In the genomic region with DNA sequence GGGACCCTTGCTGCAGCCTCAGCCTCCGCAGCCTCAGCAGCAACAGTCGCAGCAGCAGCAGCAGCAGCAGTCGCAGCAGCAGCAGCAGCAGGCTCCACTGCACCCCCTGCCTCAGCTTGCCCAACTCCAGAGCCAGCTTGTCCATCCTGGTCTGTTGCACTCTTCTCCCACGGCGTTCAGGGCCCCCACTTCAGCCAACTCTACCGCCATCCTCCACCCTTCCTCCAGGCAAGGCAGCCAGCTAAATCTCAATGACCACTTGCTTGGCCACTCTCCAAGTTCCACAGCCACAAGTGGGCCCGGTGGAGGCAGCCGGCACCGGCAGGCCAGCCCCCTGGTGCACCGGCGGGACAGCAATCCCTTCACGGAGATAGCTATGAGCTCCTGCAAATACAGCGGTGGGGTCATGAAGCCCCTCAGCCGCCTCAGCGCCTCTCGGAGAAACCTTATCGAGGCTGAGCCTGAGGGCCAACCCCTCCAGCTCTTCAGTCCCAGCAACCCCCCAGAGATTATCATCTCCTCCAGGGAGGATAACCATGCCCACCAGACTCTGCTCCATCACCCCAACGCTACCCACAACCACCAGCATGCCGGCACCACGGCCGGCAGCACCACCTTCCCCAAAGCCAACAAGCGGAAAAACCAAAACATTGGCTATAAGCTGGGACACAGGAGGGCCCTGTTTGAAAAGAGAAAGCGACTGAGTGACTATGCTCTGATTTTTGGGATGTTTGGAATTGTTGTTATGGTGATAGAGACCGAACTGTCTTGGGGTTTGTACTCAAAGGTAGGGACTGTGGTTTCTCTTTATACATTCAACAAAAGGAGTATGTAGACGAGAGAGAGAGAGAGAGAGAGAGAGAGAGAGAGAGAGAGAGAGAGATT, we compare ENCODE assay signal across 8 mouse cellular contexts. TPM values are rescaled to one million over a fixed set of nuclear protein-coding genes. Genes with fewer than 3 reads are reported as not detected.
DNase-seq lines count a peak whose midpoint lies in the region; ATAC-seq and TF ChIP-seq lines count a peak whose summit lies in the region.

No protein-coding gene starts in this region.

- H3K4me2 ChIP-seq in intestine, embryonic 16.5 days (ENCODE audit: low read depth, low read length), result peak overlapping the region; percentile 93
- H3K4me2 ChIP-seq in limb, embryonic 14.5 days (replicated peaks; ENCODE audit: low read depth, low read length, severe bottlenecking), result peak overlapping the region; percentile 97
- peak overlapping the region; percentile 95 for H3K4me2 ChIP-seq in midbrain, postnatal 0 days (ENCODE audit: low read depth, low read length, poor library complexity, severe bottlenecking)

- no peak for TF ChIP-seq CTCF in E14TG2a.4 (conservative IDR thresholded peaks at IDR 0.05; ENCODE audit: low read length)
- TF ChIP-seq CTCF in midbrain, postnatal 0 days (IDR thresholded peaks at IDR 0.05), result peak; percentile 3; the same call in 1 of the 2 replicates

- ATAC-seq in intestine, embryonic 16.5 days, result peak; percentile 6; the same call in 1 of the 2 replicates
- ATAC-seq in limb, embryonic 14.5 days (ENCODE audit: low FRiP score, low read depth), result no peak
- peak; percentile 15; the same call in 1 of the 2 replicates for ATAC-seq in midbrain, postnatal 0 days (ENCODE audit: low FRiP score)
- ATAC-seq in granulocyte monocyte progenitor cell, adult 5-6 weeks (replicated peaks; ENCODE audit: poor library complexity, severe bottlenecking), result no peak

- H3K9me3 ChIP-seq in E14TG2a.4 (ENCODE audit: low read length), result peaks cover 5% of the 10 kb centered on the region; the same call in 1 of the 2 replicates
- 0 out of 2 replicates have a peak, but pooled peaks cover 5% of the 10 kb centered on the region for H3K9me3 ChIP-seq in intestine, embryonic 16.5 days (ENCODE audit: control insufficient read depth, low read length)
- H3K9me3 ChIP-seq in limb, embryonic 14.5 days (ENCODE audit: control insufficient read depth, low read length), result 0 out of 2 replicates have a peak, but pooled peaks cover 5% of the 10 kb centered on the region
- H3K9me3 ChIP-seq in midbrain, postnatal 0 days (ENCODE audit: low read length), result no peaks in the 10 kb centered on the region

- H3K4me1 ChIP-seq in E14TG2a.4 (replicated peaks; ENCODE audit: low read depth, low read length), result peaks cover 34% of the 10 kb centered on the region
- H3K4me1 ChIP-seq in intestine, embryonic 16.5 days (ENCODE audit: control insufficient read depth, insufficient read depth, low read length), result peaks cover 39% of the 10 kb centered on the region
- peaks cover 31% of the 10 kb centered on the region for H3K4me1 ChIP-seq in limb, embryonic 14.5 days (ENCODE audit: control insufficient read depth, insufficient read depth, low read length)
- H3K4me1 ChIP-seq in midbrain, postnatal 0 days (ENCODE audit: insufficient read depth, low read length), result peaks cover 10% of the 10 kb centered on the region; the same call in 1 of the 2 replicates

- peak overlapping the region; percentile 44; the same call in 1 of the 2 replicates for H3K27ac ChIP-seq in intestine, embryonic 16.5 days (ENCODE audit: low read length)
- H3K27ac ChIP-seq in limb, embryonic 14.5 days (replicated peaks; ENCODE audit: low read depth, low read length), result no peak overlapping the region
- peak overlapping the region; percentile 47; the same call in 1 of the 2 replicates for H3K27ac ChIP-seq in midbrain, postnatal 0 days (ENCODE audit: low read depth, low read length)

- H3K27me3 ChIP-seq in E14TG2a.4 (ENCODE audit: insufficient read depth, low read length), result peaks cover 60% of the 10 kb centered on the region
- H3K27me3 ChIP-seq in intestine, embryonic 16.5 days (replicated peaks; ENCODE audit: control insufficient read depth, insufficient read depth, low read length), result peaks cover 17% of the 10 kb centered on the region; the same call in 1 of the 2 replicates
- H3K27me3 ChIP-seq in limb, embryonic 14.5 days (ENCODE audit: control insufficient read depth, insufficient read depth, low read length), result no peaks in the 10 kb centered on the region; the same call in 1 of the 2 replicates
- H3K27me3 ChIP-seq in midbrain, postnatal 0 days (ENCODE audit: insufficient read depth, low read length), result no peaks in the 10 kb centered on the region

- WGBS in intestine, embryonic 16.5 days, result 4% methylated on average over 25 of the region's 25 CpGs
- WGBS in limb, embryonic 14.5 days, result 3% methylated on average over 23 of the region's 25 CpGs
- WGBS in midbrain, postnatal 0 days, result 3% methylated on average over 22 of the region's 25 CpGs

- intact Hi-C loops in gastrocnemius, postnatal 14 days (cut with DNase I; ENCODE audit: low total_unique reads), result no loop called here

- DNase-seq in adrenal gland, postnatal 25 days, result peak; percentile 28
- peak; percentile 55 for DNase-seq in gastrocnemius, postnatal 14 days
- DNase-seq in limb, embryonic 14.5 days (ENCODE audit: low spot score), result peak; percentile 44
- DNase-seq in midbrain, postnatal 0 days (ENCODE audit: low spot score), result peak; percentile 56
- no peak for DNase-seq in thymus, postnatal 0 days (ENCODE audit: low spot score)

- no peaks in the 10 kb centered on the region for H3K36me3 ChIP-seq in E14TG2a.4 (ENCODE audit: insufficient read depth, low read length)
- H3K36me3 ChIP-seq in intestine, embryonic 16.5 days (ENCODE audit: control insufficient read depth, insufficient read depth, low read length), result no peaks in the 10 kb centered on the region
- H3K36me3 ChIP-seq in limb, embryonic 14.5 days (ENCODE audit: control insufficient read depth, insufficient read depth, low read length), result no peaks in the 10 kb centered on the region
- H3K36me3 ChIP-seq in midbrain, postnatal 0 days (ENCODE audit: insufficient read depth, low read length), result no peaks in the 10 kb centered on the region

- no peak for TF ChIP-seq POLR2A in limb, embryonic 14.5 days (IDR thresholded peaks at IDR 0.05; ENCODE audit: borderline replicate concordance, extremely low read depth, insufficient read depth, insufficient read length)

- H3K4me3 ChIP-seq in E14TG2a.4 (replicated peaks; ENCODE audit: low read length), result peak overlapping the region; percentile 79
- H3K4me3 ChIP-seq in intestine, embryonic 16.5 days (ENCODE audit: low read length), result peak overlapping the region; percentile 50
- peak overlapping the region; percentile 37 for H3K4me3 ChIP-seq in limb, embryonic 14.5 days (replicated peaks; ENCODE audit: low read length)
- H3K4me3 ChIP-seq in midbrain, postnatal 0 days (ENCODE audit: low read depth, low read length), result peak overlapping the region; percentile 67

- H3K9ac ChIP-seq in intestine, embryonic 16.5 days (ENCODE audit: low read depth, low read length), result peak overlapping the region; percentile 64
- H3K9ac ChIP-seq in limb, embryonic 14.5 days (ENCODE audit: low read depth, low read length, severe bottlenecking), result peak overlapping the region; percentile 54
- peak overlapping the region; percentile 79 for H3K9ac ChIP-seq in midbrain, postnatal 0 days (replicated peaks; ENCODE audit: low read length, poor library complexity, severe bottlenecking)

RNA-seq across cellular contexts. Expression of a gene that starts 0.9 kb away (rescaled TPM):
- 4.1 and 5.5 TPM in 2 replicates for total RNA-seq in adrenal gland, postnatal 25 days (2021)
- total RNA-seq in gastrocnemius, postnatal 14 days (2021), result 1 to 10 TPM; 3.3 to 6.0 TPM
- polyA plus RNA-seq in intestine, embryonic 16.5 days (2015; fragmentation: Nextera tagmentation; extraction: Ambion mirVana), result 3.8 and 4.1 TPM in 2 replicates
- polyA plus RNA-seq in limb, embryonic 14.5 days (2012; rRNA removed), result 5.9 and 6.6 TPM in 2 replicates
- 4.1 and 5.0 TPM in 2 replicates for polyA plus RNA-seq in limb, embryonic 14.5 days (2014; fragmentation: Nextera tagmentation; extraction: Ambion mirVana)
- 21.4 and 23.3 TPM in 2 replicates for total RNA-seq in midbrain, postnatal 0 days (2014; rRNA removed)
- 5.9 and 7.3 TPM in 2 replicates for polyA plus RNA-seq in midbrain, postnatal 0 days (2015; fragmentation: Nextera tagmentation; extraction: Ambion mirVana)
- 7.3 and 8.8 TPM in 2 replicates for polyA plus RNA-seq in thymus, postnatal 0 days (2015; fragmentation: Nextera tagmentation; extraction: Ambion mirVana)
- not detected in 2 replicates for total RNA-seq in granulocyte monocyte progenitor cell, adult 5-6 weeks (2014; fragmentation: Nextera tagmentation)
- not detected in 2 replicates for total RNA-seq in granulocyte monocyte progenitor cell, adult 5-6 weeks (2017)

Comparison
In these comparisons a context has a peak if more than half of its experiments do, and no peak if none do; other contexts are left out.
1. ATAC-seq: peak in intestine, embryonic 16.5 days (single experiment) and midbrain, postnatal 0 days (single experiment); none in limb, embryonic 14.5 days (single experiment) and granulocyte monocyte progenitor cell, adult 5-6 weeks (single experiment).
2. Peak in every context shown above with its lines, with median percentiles within 50 percentile points of each other: H3K4me3 ChIP-seq, H3K4me2 ChIP-seq and H3K9ac ChIP-seq.